Mouse (Mus musculus): ENCODE data around the gene Il23a. TPM values are rescaled to one million over a fixed set of nuclear protein-coding genes. Genes with fewer than 3 reads are reported as not detected.

The Il23a gene
- polyA plus RNA-seq, 1 experiment, result 0.24 TPM

GRCm38 (mm10) chr10:128283604-128284579 lies 14.7 kb downstream of the Il23a start:
- TF ChIP-seq USF1 (IDR thresholded peaks at IDR 0.05; ENCODE audit: low read depth) (no peak), SRF (IDR thresholded peaks at IDR 0.05; ENCODE audit: control insufficient read depth, insufficient read length, low read depth) (no peak), TCF3 (IDR thresholded peaks at IDR 0.05; ENCODE audit: insufficient read length, low read depth) (no peak), REST (IDR thresholded peaks at IDR 0.05; ENCODE audit: insufficient read depth, insufficient read length) (no peak), MYOD1 (IDR thresholded peaks at IDR 0.05; ENCODE audit: control insufficient read depth in 1 of 3, insufficient read length in 2 of 3, low read depth in 2 of 3) (no peak), MAX (IDR thresholded peaks at IDR 0.05; ENCODE audit: low read depth) (no peak), TCF12 (IDR thresholded peaks at IDR 0.05; ENCODE audit: insufficient read depth, poor library complexity, severe bottlenecking) (no peak), E2F4 (IDR thresholded peaks at IDR 0.05; ENCODE audit: insufficient read depth) (no peak), POLR2A (IDR thresholded peaks at IDR 0.05; ENCODE audit: insufficient read length, low read depth) (no peak), POLR2AphosphoS2 (IDR thresholded peaks at IDR 0.05; ENCODE audit: insufficient read length, low read depth) (no peak), MYOG (IDR thresholded peaks at IDR 0.05; ENCODE audit: control insufficient read depth in 1 of 3, insufficient read depth in 1 of 3, insufficient read length in 2 of 3, low read depth in 2 of 3) (no peak), CEBPB (IDR thresholded peaks at IDR 0.05; ENCODE audit: insufficient read depth, poor library complexity, severe bottlenecking) (no peak)
- Histone ChIP-seq H3K36me3 (ENCODE audit: control insufficient read depth, insufficient read depth) (peaks cover 13% of the 10 kb centered on the region), H3K4me3 (no peak overlapping the region), H3ac (ENCODE audit: control insufficient read depth, insufficient read length) (no peak overlapping the region), H3K79me2 (ENCODE audit: control insufficient read depth, insufficient read depth) (no peaks in the 10 kb centered on the region), H3K27me3 (ENCODE audit: control insufficient read depth, insufficient read depth, insufficient read length) (no peaks in the 10 kb centered on the region), H3K4me2 (ENCODE audit: low read depth) (no peak overlapping the region)

DNA sequence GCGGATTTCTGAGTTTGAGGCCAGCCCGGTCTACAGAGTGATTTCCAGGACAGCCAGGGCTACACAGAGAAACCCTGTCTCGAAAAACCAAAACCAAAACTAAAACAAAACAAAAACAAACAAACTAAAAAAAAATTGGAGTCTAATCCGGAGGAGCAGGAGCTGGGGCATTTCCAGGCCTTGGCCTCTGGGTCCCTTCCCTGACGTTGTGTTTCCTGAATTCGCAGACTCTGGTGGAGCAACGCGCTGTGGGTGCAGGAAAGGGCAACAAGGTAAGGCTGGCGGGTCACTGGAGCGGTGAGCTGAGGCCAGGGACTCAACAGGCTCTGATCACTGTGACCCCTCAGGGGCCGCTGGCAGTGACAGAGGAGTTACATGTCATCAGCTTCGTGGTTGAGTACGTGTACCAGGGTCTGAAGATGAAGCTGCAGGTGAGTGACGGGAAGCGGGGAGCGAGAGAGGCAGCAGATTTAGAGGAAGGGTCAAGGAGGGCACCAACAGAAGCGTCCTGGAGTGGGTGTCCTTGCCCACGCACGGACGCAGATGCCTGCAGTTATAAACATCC lies 15.6 kb downstream of the Il23a start:
- Histone ChIP-seq H3K4me2 (ENCODE audit: low read depth) (no peak overlapping the region), H3K79me2 (ENCODE audit: control insufficient read depth, insufficient read depth) (no peaks in the 10 kb centered on the region), H3K27me3 (ENCODE audit: control insufficient read depth, insufficient read depth, insufficient read length) (no peaks in the 10 kb centered on the region), H3K4me3 (no peak overlapping the region), H3K36me3 (ENCODE audit: control insufficient read depth, insufficient read depth) (peaks cover 15% of the 10 kb centered on the region), H3ac (ENCODE audit: control insufficient read depth, insufficient read length) (no peak overlapping the region)
- TF ChIP-seq MYOG (IDR thresholded peaks at IDR 0.05; ENCODE audit: control insufficient read depth in 1 of 3, insufficient read depth in 1 of 3, insufficient read length in 2 of 3, low read depth in 2 of 3) (no peak), SRF (IDR thresholded peaks at IDR 0.05; ENCODE audit: control insufficient read depth, insufficient read length, low read depth) (no peak), POLR2AphosphoS2 (IDR thresholded peaks at IDR 0.05; ENCODE audit: insufficient read length, low read depth) (no peak), CEBPB (IDR thresholded peaks at IDR 0.05; ENCODE audit: insufficient read depth, poor library complexity, severe bottlenecking) (no peak), E2F4 (IDR thresholded peaks at IDR 0.05; ENCODE audit: insufficient read depth) (no peak), MAX (IDR thresholded peaks at IDR 0.05; ENCODE audit: low read depth) (no peak), MYOD1 (IDR thresholded peaks at IDR 0.05; ENCODE audit: control insufficient read depth in 1 of 3, insufficient read length in 2 of 3, low read depth in 2 of 3) (no peak), REST (IDR thresholded peaks at IDR 0.05; ENCODE audit: insufficient read depth, insufficient read length) (no peak), TCF12 (IDR thresholded peaks at IDR 0.05; ENCODE audit: insufficient read depth, poor library complexity, severe bottlenecking) (no peak), USF1 (IDR thresholded peaks at IDR 0.05; ENCODE audit: low read depth) (no peak), TCF3 (IDR thresholded peaks at IDR 0.05; ENCODE audit: insufficient read length, low read depth) (no peak), POLR2A (IDR thresholded peaks at IDR 0.05; ENCODE audit: insufficient read length, low read depth) (no peak)

- no peaks in the 10 kb centered on the region for H3K79me2 ChIP-seq (ENCODE audit: control insufficient read depth, insufficient read depth)
- H3ac ChIP-seq (ENCODE audit: control insufficient read depth, insufficient read length), result no peak overlapping the region
- H3K36me3 ChIP-seq (ENCODE audit: control insufficient read depth, insufficient read depth), result peaks cover 20% of the 10 kb centered on the region
- H3K4me3 ChIP-seq, result no peak overlapping the region
- no peak overlapping the region for H3K4me2 ChIP-seq (ENCODE audit: low read depth)
- TF ChIP-seq SRF (IDR thresholded peaks at IDR 0.05; ENCODE audit: control insufficient read depth, insufficient read length, low read depth) (no peak), REST (IDR thresholded peaks at IDR 0.05; ENCODE audit: insufficient read depth, insufficient read length) (no peak), CEBPB (IDR thresholded peaks at IDR 0.05; ENCODE audit: insufficient read depth, poor library complexity, severe bottlenecking) (no peak)
- no peaks in the 10 kb centered on the region for H3K27me3 ChIP-seq (ENCODE audit: control insufficient read depth, insufficient read depth, insufficient read length)
Observed at GRCm38 (mm10) chr10:128281682-128282081, 16.9 kb downstream of the Il23a start.

GRCm38 (mm10) chr10:128280943-128281342 lies 17.6 kb downstream of the Il23a start:
- TF ChIP-seq MYOD1 (IDR thresholded peaks at IDR 0.05; ENCODE audit: control insufficient read depth in 1 of 3, insufficient read length in 2 of 3, low read depth in 2 of 3) (no peak), TCF3 (IDR thresholded peaks at IDR 0.05; ENCODE audit: insufficient read length, low read depth) (no peak), POLR2A (IDR thresholded peaks at IDR 0.05; ENCODE audit: insufficient read length, low read depth) (no peak), E2F4 (IDR thresholded peaks at IDR 0.05; ENCODE audit: insufficient read depth) (no peak), SRF (IDR thresholded peaks at IDR 0.05; ENCODE audit: control insufficient read depth, insufficient read length, low read depth) (no peak), USF1 (IDR thresholded peaks at IDR 0.05; ENCODE audit: low read depth) (no peak), POLR2AphosphoS2 (IDR thresholded peaks at IDR 0.05; ENCODE audit: insufficient read length, low read depth) (no peak)
- Histone ChIP-seq H3K36me3 (ENCODE audit: control insufficient read depth, insufficient read depth) (peaks cover 17% of the 10 kb centered on the region), H3K4me3 (no peak overlapping the region), H3K4me2 (ENCODE audit: low read depth) (no peak overlapping the region), H3K79me2 (ENCODE audit: control insufficient read depth, insufficient read depth) (no peaks in the 10 kb centered on the region), H3ac (ENCODE audit: control insufficient read depth, insufficient read length) (no peak overlapping the region), H3K27me3 (ENCODE audit: control insufficient read depth, insufficient read depth, insufficient read length) (no peaks in the 10 kb centered on the region)
